Mouse (Mus musculus) CD4-positive helper T cell, adult 2 months (primary cell): ENCODE measurements at regions not wholly inside any gene's neighbourhood (a gene's known extent, or its start where the extent isn't known, plus 50 kb on each side); places are given as distances from the start of the nearest gene placed in this dataset.
"Not testable (repeated sequence)": the region's sequence is repeated elsewhere in the genome, so short reads cannot be mapped to it uniquely, and the experiment has no call there.

ENCODE experiments used
- DNase-seq: peaks from one replicate; pipeline ENCODE4 v3.0.0-alpha.2; 2012; ENCODE audit warnings: low read depth, missing footprints, low spot score

- DNase-seq = no peak
Observed at GRCm38 (mm10) chr1:161621291-161621690, 126.8 kb downstream of the Tnfsf18 start.

- DNase-seq = not testable (repeated sequence)
Observed at GRCm38 (mm10) chr1:161614091-161614490, 119.6 kb downstream of the Tnfsf18 start.

- DNase-seq = not testable (repeated sequence)
Observed at GRCm38 (mm10) chr1:161613658-161614057, 119.2 kb downstream of the Tnfsf18 start.

GRCm38 (mm10) chr1:161607446-161607845, 113.0 kb downstream of the Tnfsf18 start:
- no peak for DNase-seq

GRCm38 (mm10) chr1:161602150-161602549, 107.7 kb downstream of the Tnfsf18 start:
- no peak for DNase-seq

GRCm38 (mm10) chr1:161601167-161601566, 106.7 kb downstream of the Tnfsf18 start:
- no peak for DNase-seq

GRCm38 (mm10) chr1:161598167-161598566, 103.7 kb downstream of the Tnfsf18 start:
- DNase-seq = no peak

- no peak for DNase-seq
Observed at GRCm38 (mm10) chr1:161576530-161576929, 82.1 kb downstream of the Tnfsf18 start.

GRCm38 (mm10) chr1:161575939-161576338, 81.5 kb downstream of the Tnfsf18 start:
- no peak for DNase-seq

GRCm38 (mm10) chr1:161575171-161575570, 80.7 kb downstream of the Tnfsf18 start:
- no peak for DNase-seq

- no peak for DNase-seq
Observed at GRCm38 (mm10) chr1:161570762-161571161, 76.3 kb downstream of the Tnfsf18 start.

- DNase-seq = no peak
Observed at GRCm38 (mm10) chr1:161567826-161568225, 73.4 kb downstream of the Tnfsf18 start.

GRCm38 (mm10) chr1:161560368-161560767, 65.9 kb downstream of the Tnfsf18 start:
- no peak for DNase-seq
